Mouse (Mus musculus): ENCODE data around the gene Sfxn4.

The Sfxn4 gene

GRCm38 (mm10) chr19:60818677-60819076 is 42.6 kb downstream of the Sfxn4 start:
- no peak for DNase-seq

- no peak for DNase-seq
Observed at GRCm38 (mm10) chr19:60813133-60813532, 48.1 kb downstream of the Sfxn4 start.

- no peak for DNase-seq
Observed at GRCm38 (mm10) chr19:60812036-60812389, 49.3 kb downstream of the Sfxn4 start.

- peak; percentile 90 to 93 for DNase-seq
Observed at GRCm38 (mm10) chr19:60811098-60812035, 49.9 kb downstream of the Sfxn4 start, which contains the start of gene Fam45a. Gene Fam45a (plus strand): TSS chr19:60811585.

- DNase-seq = no peak
Observed at GRCm38 (mm10) chr19:60809927-60810326, 51.4 kb downstream of the Sfxn4 start.

- no peak for DNase-seq
Observed at GRCm38 (mm10) chr19:60804903-60805302, 56.4 kb downstream of the Sfxn4 start.

- DNase-seq = no peak
Observed at GRCm38 (mm10) chr19:60799867-60800569, 61.3 kb downstream of the Sfxn4 start.

- no peak for DNase-seq
Observed at GRCm38 (mm10) chr19:60797415-60797814, 63.9 kb downstream of the Sfxn4 start.

- DNase-seq = no peak
Observed at GRCm38 (mm10) chr19:60795244-60795643, 66.0 kb downstream of the Sfxn4 start.

- no peak for DNase-seq
Observed at GRCm38 (mm10) chr19:60793170-60793707, 68.0 kb downstream of the Sfxn4 start.

GRCm38 (mm10) chr19:60791164-60791563 is 70.1 kb downstream of the Sfxn4 start:
- DNase-seq = no peak

- peak; percentile 88 to 90 for DNase-seq
Observed at GRCm38 (mm10) chr19:60790551-60791161, 70.6 kb downstream of the Sfxn4 start, which contains the start of gene Eif3a. Gene Eif3a (minus strand): TSS chr19:60790658.

- DNase-seq = peak; percentile 50
Observed at GRCm38 (mm10) chr19:60789919-60790506, 71.3 kb downstream of the Sfxn4 start.

- DNase-seq = no peak
Observed at GRCm38 (mm10) chr19:60789452-60789851, 71.8 kb downstream of the Sfxn4 start.

- DNase-seq = no peak
Observed at GRCm38 (mm10) chr19:60788214-60788960, 72.9 kb downstream of the Sfxn4 start.

- no peak for DNase-seq
Observed at GRCm38 (mm10) chr19:60787465-60788150, 73.7 kb downstream of the Sfxn4 start.
